In genomic region chr15:103185462-103186198, GRCm38 (mm10) we compare ENCODE assay signal across 9 mouse cellular contexts. TPM values are rescaled to one million over a fixed set of nuclear protein-coding genes. Genes with fewer than 3 reads are reported as not detected.
DNase-seq lines count a peak whose midpoint lies in the region; ATAC-seq and TF ChIP-seq lines count a peak whose summit lies in the region.
"Had no signal": no experiment of that assay in that cellular context is flagged by ENCODE, and none has a peak within 500 bp of the region (broad histone marks: within the 10 kb centered on the region; RNA-seq: fewer than 3 reads in every experiment).

No protein-coding gene starts in this region.

- H3K27me3 ChIP-seq in hindbrain, embryonic 10.5 days (ENCODE audit: insufficient read depth, poor library complexity, severe bottlenecking) = peaks cover 49% of the 10 kb centered on the region
- H3K27me3 ChIP-seq in hindbrain, embryonic 12.5 days = peaks cover 34% of the 10 kb centered on the region
- peaks cover 38% of the 10 kb centered on the region for H3K27me3 ChIP-seq in E14TG2a.4 (ENCODE audit: insufficient read depth, low read length)
- H3K27me3 ChIP-seq in heart, postnatal 0 days (ENCODE audit: control insufficient read depth, insufficient read depth, low read length) = peaks cover 18% of the 10 kb centered on the region; the same call in 1 of the 2 replicates

- no peak overlapping the region for H3K27ac ChIP-seq in hindbrain, embryonic 10.5 days
- H3K27ac ChIP-seq in hindbrain, embryonic 12.5 days = no peak overlapping the region
- H3K27ac ChIP-seq in heart, postnatal 0 days (ENCODE audit: low read depth) = no peak overlapping the region
- H3K27ac ChIP-seq: limb, embryonic 13.5 days had no signal

- peak; percentile 51 for DNase-seq in hindbrain, embryonic 10.5 days (ENCODE audit: low spot score)
- DNase-seq in brain, embryonic 14.5 days (ENCODE audit: low read depth) = peak; percentile 76
- DNase-seq in heart, postnatal 0 days (ENCODE audit: low spot score) = peak; percentile 53
- DNase-seq in left cerebral cortex, postnatal 14 days (ENCODE audit: low spot score in 2 of 2) = peak; percentile 62 to 69
- DNase-seq in naive thymus-derived CD4-positive, alpha-beta T cell, adult 2 months (ENCODE audit: low read depth) = peak; percentile 49

- no peak for TF ChIP-seq POLR2A in brain, embryonic 14.5 days (IDR thresholded peaks at IDR 0.05; ENCODE audit: borderline replicate concordance, extremely low read depth, insufficient read depth, insufficient read length, poor library complexity, severe bottlenecking)

- ATAC-seq in hindbrain, embryonic 12.5 days (ENCODE audit: low FRiP score) = no peak
- ATAC-seq in heart, postnatal 0 days (ENCODE audit: insufficient read depth, low read depth) = peak; percentile 42; the same call in 1 of the 2 replicates
- ATAC-seq in activated CD4-positive, CD25-positive, alpha-beta regulatory T cell, adult 4 months = no peak

- 52% methylated on average over 19 of the region's 19 CpGs for WGBS in hindbrain, embryonic 10.5 days
- 49% methylated on average over 19 of the region's 19 CpGs for WGBS in hindbrain, embryonic 12.5 days
- 37% methylated on average over 19 of the region's 19 CpGs for WGBS in heart, postnatal 0 days

- peak; percentile 40 for TF ChIP-seq CTCF in E14TG2a.4 (conservative IDR thresholded peaks at IDR 0.05; ENCODE audit: low read length)
- peak; percentile 76 for TF ChIP-seq CTCF in brain, embryonic 14.5 days (IDR thresholded peaks at IDR 0.05; ENCODE audit: borderline replicate concordance, extremely low read depth, insufficient read depth, insufficient read length)
- TF ChIP-seq CTCF in heart, postnatal 0 days (IDR thresholded peaks at IDR 0.05; ENCODE audit: low read depth) = peak; percentile 65

- intact Hi-C loops in left cerebral cortex, postnatal 14 days (cut with DNase I) = no loop called here

- no peak overlapping the region for H3K4me2 ChIP-seq in hindbrain, embryonic 12.5 days (replicated peaks)
- no peak overlapping the region for H3K4me2 ChIP-seq in heart, postnatal 0 days (ENCODE audit: low read depth, low read length)
- H3K4me2 ChIP-seq: limb, embryonic 13.5 days had no signal

- peaks cover 16% of the 10 kb centered on the region for H3K36me3 ChIP-seq in hindbrain, embryonic 10.5 days
- 0 out of 2 replicates have a peak, but pooled peaks cover 5% of the 10 kb centered on the region for H3K36me3 ChIP-seq in hindbrain, embryonic 12.5 days
- H3K36me3 ChIP-seq in E14TG2a.4 (ENCODE audit: insufficient read depth, low read length) = peaks cover 28% of the 10 kb centered on the region
- H3K36me3 ChIP-seq in heart, postnatal 0 days (replicated peaks; ENCODE audit: control insufficient read depth, insufficient read depth, low read length) = no peaks in the 10 kb centered on the region; the same call in 1 of the 2 replicates

- no peak for TF ChIP-seq EP300 in heart, postnatal 0 days (IDR thresholded peaks at IDR 0.05; ENCODE audit: low read depth)

- H3K9me3 ChIP-seq in hindbrain, embryonic 10.5 days = no peaks in the 10 kb centered on the region
- no peaks in the 10 kb centered on the region for H3K9me3 ChIP-seq in hindbrain, embryonic 12.5 days (replicated peaks)
- H3K9me3 ChIP-seq in E14TG2a.4 (ENCODE audit: low read length) = no peaks in the 10 kb centered on the region
- no peaks in the 10 kb centered on the region for H3K9me3 ChIP-seq in heart, postnatal 0 days (replicated peaks; ENCODE audit: control insufficient read depth, low read length)
- H3K9me3 ChIP-seq: limb, embryonic 13.5 days had no signal

- H3K9ac ChIP-seq in hindbrain, embryonic 12.5 days = no peak overlapping the region
- no peak overlapping the region for H3K9ac ChIP-seq in heart, postnatal 0 days (replicated peaks; ENCODE audit: low read depth, low read length)
- H3K9ac ChIP-seq: limb, embryonic 13.5 days had no signal

- peaks cover 24% of the 10 kb centered on the region for H3K4me1 ChIP-seq in hindbrain, embryonic 10.5 days (replicated peaks)
- H3K4me1 ChIP-seq in hindbrain, embryonic 12.5 days = peaks cover 15% of the 10 kb centered on the region
- peaks cover 62% of the 10 kb centered on the region for H3K4me1 ChIP-seq in E14TG2a.4 (replicated peaks; ENCODE audit: low read depth, low read length)
- H3K4me1 ChIP-seq in heart, postnatal 0 days (ENCODE audit: control insufficient read depth, insufficient read depth) = peaks cover 6% of the 10 kb centered on the region

- H3K4me3 ChIP-seq in hindbrain, embryonic 10.5 days = no peak overlapping the region
- no peak overlapping the region for H3K4me3 ChIP-seq in hindbrain, embryonic 12.5 days
- H3K4me3 ChIP-seq in E14TG2a.4 (replicated peaks; ENCODE audit: low read length) = no peak overlapping the region
- no peak overlapping the region for H3K4me3 ChIP-seq in heart, postnatal 0 days (ENCODE audit: low read depth, low read length)
- H3K4me3 ChIP-seq: limb, embryonic 13.5 days had no signal

RNA-seq across cellular contexts. Expression of gene Smug1, which starts 18.7 kb away (rescaled TPM):
- 24.3 TPM in 2 replicates for polyA plus RNA-seq in hindbrain, embryonic 10.5 days (2016; fragmentation: Nextera tagmentation; extraction: Ambion mirVana)
- polyA plus RNA-seq in hindbrain, embryonic 12.5 days (2016; fragmentation: Nextera tagmentation; extraction: Ambion mirVana) = 31.3 and 34.4 TPM in 2 replicates
- polyA plus RNA-seq in brain, embryonic 14.5 days (2012; rRNA removed) = 30.5 and 31.6 TPM in 2 replicates
- total RNA-seq in heart, postnatal 0 days (2014; rRNA removed; ENCODE audit: low replicate concordance) = 15.7 and 18.2 TPM in 2 replicates
- 10.0 and 10.1 TPM in 2 replicates for polyA plus RNA-seq in heart, postnatal 0 days (2015; fragmentation: Nextera tagmentation; extraction: Ambion mirVana)
- total RNA-seq in left cerebral cortex, postnatal 14 days (2021) = 10 to 100 TPM; 16.2 to 17.4 TPM
- 1 to 10 TPM; 4.0 to 5.8 TPM for polyA plus RNA-seq in activated CD4-positive, CD25-positive, alpha-beta regulatory T cell, adult 4 months (2017; shearing (Covaris generic))

RNA-seq across cellular contexts. Expression of gene Cbx5, which starts 54.0 kb away (rescaled TPM):
- polyA plus RNA-seq in hindbrain, embryonic 10.5 days (2016; fragmentation: Nextera tagmentation; extraction: Ambion mirVana) = 157 and 186 TPM in 2 replicates
- polyA plus RNA-seq in hindbrain, embryonic 12.5 days (2016; fragmentation: Nextera tagmentation; extraction: Ambion mirVana) = 188 and 190 TPM in 2 replicates
- 101 and 118 TPM in 2 replicates for polyA plus RNA-seq in brain, embryonic 14.5 days (2012; rRNA removed)
- 54.1 and 81.6 TPM in 2 replicates for total RNA-seq in heart, postnatal 0 days (2014; rRNA removed; ENCODE audit: low replicate concordance)
- 41.5 and 42.1 TPM in 2 replicates for polyA plus RNA-seq in heart, postnatal 0 days (2015; fragmentation: Nextera tagmentation; extraction: Ambion mirVana)
- total RNA-seq in left cerebral cortex, postnatal 14 days (2021) = 100 to 1,000 TPM; 152 to 162 TPM
- 10 to 100 TPM; 30.9 to 34.2 TPM for polyA plus RNA-seq in activated CD4-positive, CD25-positive, alpha-beta regulatory T cell, adult 4 months (2017; shearing (Covaris generic))

RNA-seq across cellular contexts. Expression of gene Hnrnpa1, which starts 54.6 kb away (rescaled TPM):
- 1,344 and 1,669 TPM in 2 replicates for polyA plus RNA-seq in hindbrain, embryonic 10.5 days (2016; fragmentation: Nextera tagmentation; extraction: Ambion mirVana)
- polyA plus RNA-seq in hindbrain, embryonic 12.5 days (2016; fragmentation: Nextera tagmentation; extraction: Ambion mirVana) = 1,137 and 1,149 TPM in 2 replicates
- 976 and 1,085 TPM in 2 replicates for polyA plus RNA-seq in brain, embryonic 14.5 days (2012; rRNA removed)
- total RNA-seq in heart, postnatal 0 days (2014; rRNA removed; ENCODE audit: low replicate concordance) = 37.0 and 88.5 TPM in 2 replicates
- 260 and 284 TPM in 2 replicates for polyA plus RNA-seq in heart, postnatal 0 days (2015; fragmentation: Nextera tagmentation; extraction: Ambion mirVana)
- total RNA-seq in left cerebral cortex, postnatal 14 days (2021) = 100 to 1,000 TPM; 236 to 247 TPM
- 100 to 1,000 TPM; 335 to 345 TPM for polyA plus RNA-seq in activated CD4-positive, CD25-positive, alpha-beta regulatory T cell, adult 4 months (2017; shearing (Covaris generic))
